Mouse (Mus musculus) embryonic stem cell, embryonic (primary cell): ENCODE data around the gene Bcl2l11.

Experiments used
- CTCF ChIA-PET, 4 experiments: fragments of 300-600 bp in 2 of 4; fragments of 350-600 bp in 2 of 4; sonication (Branson Sonifier 250); formaldehyde crosslinking; loops; one replicate each; lab custom pipeline; 2022; ENCODE audit warnings: inconsistent platforms in 2 of 4; lab: Charles Lee
- POLR2A ChIA-PET, 4 experiments: fragments of 300-600 bp in 2 of 4; fragments of 350-600 bp in 2 of 4; sonication (Branson Sonifier 250); formaldehyde crosslinking; loops; one replicate each; lab custom pipeline; 2022; ENCODE audit warnings: antibody characterized with exemption in 4 of 4, inconsistent platforms in 1 of 4; lab: Charles Lee

The Bcl2l11 gene

GRCm38 (mm10) chr2:128125635-128126470 lies at the start of gene Bcl2l11:
TSS of gene Bcl2l11 (plus strand) at chr2:128126038.
- ChIA-PET CTCF (interaction anchor here in 2 of 4 experiments (0.6 to 1.8 kb wide), 2 partner anchors 67 to 287 kb away, joined by 3 to 9 read pairs; no protein-coding TSS in a partner anchor), POLR2A (interaction anchor here (0.5 to 8.7 kb wide), 31 partner anchors 11 to 440 kb away, joined by 3 to 91 read pairs (median 3); partner anchors contain the start of genes Acoxl (in 1 of the 4) and Bub1 (in 1 of the 4))

- CTCF ChIA-PET: no interaction called here
These were observed 48.9 kb upstream of the Bcl2l11 start for GRCm38 (mm10) chr2:128076936-128077335.

GRCm38 (mm10) chr2:128078859-128079258 lies 47.0 kb upstream of the Bcl2l11 start:
- CTCF ChIA-PET: no interaction called here
- POLR2A ChIA-PET: no interaction called here

More at GRCm38 (mm10) chr2:128076936-128077335, 48.9 kb upstream of the Bcl2l11 start:
- POLR2A ChIA-PET: no interaction called here

GRCm38 (mm10) chr2:128079316-128079715 lies 46.5 kb upstream of the Bcl2l11 start:
- CTCF ChIA-PET: no interaction called here
- POLR2A ChIA-PET: no interaction called here

- POLR2A ChIA-PET: no interaction called here
These were observed 42.0 kb upstream of the Bcl2l11 start for GRCm38 (mm10) chr2:128083844-128084243.

GRCm38 (mm10) chr2:128084607-128085006 lies 41.2 kb upstream of the Bcl2l11 start:
- POLR2A ChIA-PET: no interaction called here
- CTCF ChIA-PET: no interaction called here

More at GRCm38 (mm10) chr2:128083844-128084243, 42.0 kb upstream of the Bcl2l11 start:
- CTCF ChIA-PET: interaction anchor here in 1 of 4 experiments (0.6 kb wide), 1 partner anchor 285 kb away, joined by 4 read pairs; no protein-coding TSS in a partner anchor

GRCm38 (mm10) chr2:128085481-128085880 lies 40.4 kb upstream of the Bcl2l11 start:
- POLR2A ChIA-PET: no interaction called here

GRCm38 (mm10) chr2:128086301-128086886 lies 39.4 kb upstream of the Bcl2l11 start:
- ChIA-PET CTCF (no interaction called here), POLR2A (no interaction called here)

More at GRCm38 (mm10) chr2:128085481-128085880, 40.4 kb upstream of the Bcl2l11 start:
- CTCF ChIA-PET: no interaction called here

GRCm38 (mm10) chr2:128086996-128087526 lies 38.8 kb upstream of the Bcl2l11 start:
- ChIA-PET CTCF (no interaction called here), POLR2A (no interaction called here)

- ChIA-PET POLR2A (no interaction called here), CTCF (no interaction called here)
These were observed 37.9 kb upstream of the Bcl2l11 start for GRCm38 (mm10) chr2:128087798-128088545.

- ChIA-PET CTCF (no interaction called here), POLR2A (interaction anchor here in 1 of 4 experiments (1.2 kb wide), 1 partner anchor 52 kb away, joined by 3 read pairs; no protein-coding TSS in a partner anchor)
These were observed 35.5 kb upstream of the Bcl2l11 start for GRCm38 (mm10) chr2:128090283-128090885.

- ChIA-PET POLR2A (interaction anchor here in 1 of 4 experiments (1.2 kb wide), 1 partner anchor 53 kb away, joined by 3 read pairs; no protein-coding TSS in a partner anchor), CTCF (no interaction called here)
These were observed 34.1 kb upstream of the Bcl2l11 start for GRCm38 (mm10) chr2:128091431-128092369.

GRCm38 (mm10) chr2:128092451-128092850 lies 33.4 kb upstream of the Bcl2l11 start:
- ChIA-PET CTCF (no interaction called here), POLR2A (no interaction called here)

- POLR2A ChIA-PET: interaction anchor here in 1 of 4 experiments (1.1 kb wide), 1 partner anchor 13 kb away, joined by 3 read pairs; no protein-coding TSS in a partner anchor
- CTCF ChIA-PET: interaction anchor here in 1 of 4 experiments (0.7 kb wide), 1 partner anchor 472 kb away, joined by 3 read pairs; no protein-coding TSS in a partner anchor
These were observed 31.6 kb upstream of the Bcl2l11 start for GRCm38 (mm10) chr2:128094196-128094595.

GRCm38 (mm10) chr2:128094602-128095001 lies 31.2 kb upstream of the Bcl2l11 start:
- POLR2A ChIA-PET: interaction anchor here in 1 of 4 experiments (1.1 kb wide), 1 partner anchor 13 kb away, joined by 3 read pairs; no protein-coding TSS in a partner anchor
- CTCF ChIA-PET: interaction anchor here in 1 of 4 experiments (0.7 kb wide), 1 partner anchor 471 kb away, joined by 3 read pairs; no protein-coding TSS in a partner anchor

- ChIA-PET CTCF (no interaction called here), POLR2A (no interaction called here)
These were observed 30.6 kb upstream of the Bcl2l11 start for GRCm38 (mm10) chr2:128095270-128095669.

GRCm38 (mm10) chr2:128096070-128096469 lies 29.8 kb upstream of the Bcl2l11 start:
- ChIA-PET CTCF (no interaction called here), POLR2A (no interaction called here)
